ENCODE assay signal across 9 mouse cellular contexts in genomic region chr13:21167910-21168300, GRCm38 (mm10). TPM values are rescaled to one million over a fixed set of nuclear protein-coding genes. Genes with fewer than 3 reads are reported as not detected.
DNase-seq lines count a peak whose midpoint lies in the region; ATAC-seq and TF ChIP-seq lines count a peak whose summit lies in the region.
"Had no signal": no experiment of that assay in that cellular context is flagged by ENCODE, and none has a peak within 500 bp of the region (broad histone marks: within the 10 kb centered on the region; RNA-seq: fewer than 3 reads in every experiment).

No protein-coding gene starts in this region.

- no peaks in the 10 kb centered on the region for H3K79me3 ChIP-seq in C2C12 (ENCODE audit: low read depth)

- TF ChIP-seq EP300 in liver, postnatal 0 days (IDR thresholded peaks at IDR 0.05; ENCODE audit: low read depth), result 0 out of 2 replicates have a peak, but pooled peaks have one; percentile 36

- H3K4me1 ChIP-seq in embryonic facial prominence, embryonic 14.5 days (ENCODE audit: control insufficient read depth, insufficient read depth, low read length), result no peaks in the 10 kb centered on the region
- H3K4me1 ChIP-seq in hindbrain, embryonic 16.5 days (ENCODE audit: control insufficient read depth, insufficient read depth, low read depth, low read length), result peaks cover 12% of the 10 kb centered on the region
- peaks cover 7% of the 10 kb centered on the region for H3K4me1 ChIP-seq in liver, postnatal 0 days (ENCODE audit: insufficient read depth)

- no peaks in the 10 kb centered on the region for H3K36me3 ChIP-seq in C2C12 (ENCODE audit: control insufficient read depth, insufficient read depth)
- no peaks in the 10 kb centered on the region for H3K36me3 ChIP-seq in embryonic facial prominence, embryonic 14.5 days (ENCODE audit: control insufficient read depth, insufficient read depth, low read length)
- no peaks in the 10 kb centered on the region for H3K36me3 ChIP-seq in hindbrain, embryonic 16.5 days (ENCODE audit: control insufficient read depth, insufficient read depth, low read length)
- no peaks in the 10 kb centered on the region for H3K36me3 ChIP-seq in liver, postnatal 0 days (replicated peaks; ENCODE audit: insufficient read depth, low read length)

- H3K4me3 ChIP-seq in C2C12 (ENCODE audit: insufficient read depth, poor library complexity, severe bottlenecking), result peak overlapping the region; percentile 29
- H3K4me3 ChIP-seq in embryonic facial prominence, embryonic 14.5 days (ENCODE audit: low read depth, low read length), result peak overlapping the region; percentile 58
- peak overlapping the region; percentile 66 for H3K4me3 ChIP-seq in hindbrain, embryonic 16.5 days (ENCODE audit: low read length)
- peak overlapping the region; percentile 68 for H3K4me3 ChIP-seq in liver, postnatal 0 days (ENCODE audit: low read depth, low read length)

- H3K27me3 ChIP-seq in C2C12 (ENCODE audit: control insufficient read depth, insufficient read depth, insufficient read length), result no peaks in the 10 kb centered on the region
- H3K27me3 ChIP-seq in embryonic facial prominence, embryonic 14.5 days (replicated peaks; ENCODE audit: control insufficient read depth, insufficient read depth, low read length), result no peaks in the 10 kb centered on the region
- no peaks in the 10 kb centered on the region for H3K27me3 ChIP-seq in hindbrain, embryonic 16.5 days (replicated peaks; ENCODE audit: control insufficient read depth, insufficient read depth, low read length)
- no peaks in the 10 kb centered on the region for H3K27me3 ChIP-seq in liver, postnatal 0 days (ENCODE audit: insufficient read depth, low read length)

- H3K79me2 ChIP-seq in C2C12 (ENCODE audit: control insufficient read depth, insufficient read depth), result no peaks in the 10 kb centered on the region

- 0 out of 2 replicates have a peak, but pooled peaks have one; percentile 35 for ATAC-seq in embryonic facial prominence, embryonic 14.5 days (ENCODE audit: low read depth)
- peak; percentile 55 for ATAC-seq in hindbrain, embryonic 16.5 days
- ATAC-seq in liver, postnatal 0 days, result peak; percentile 18; the same call in 1 of the 2 replicates

- H3K4me2 ChIP-seq in embryonic facial prominence, embryonic 14.5 days (ENCODE audit: low read depth, low read length), result peak overlapping the region; percentile 97
- peak overlapping the region; percentile 98 for H3K4me2 ChIP-seq in hindbrain, embryonic 16.5 days (ENCODE audit: low read length)
- peak overlapping the region; percentile 84 for H3K4me2 ChIP-seq in liver, postnatal 0 days (ENCODE audit: low read depth, low read length)

- no peaks in the 10 kb centered on the region for H3K9me3 ChIP-seq in embryonic facial prominence, embryonic 14.5 days (ENCODE audit: control insufficient read depth, low read length)
- no peaks in the 10 kb centered on the region for H3K9me3 ChIP-seq in hindbrain, embryonic 16.5 days (ENCODE audit: control insufficient read depth, low read length)
- H3K9me3 ChIP-seq in liver, postnatal 0 days (ENCODE audit: low read length), result no peaks in the 10 kb centered on the region

- under 1% methylated on average over 8 of the region's 8 CpGs for WGBS in embryonic facial prominence, embryonic 14.5 days
- 2% methylated on average over 8 of the region's 8 CpGs for WGBS in hindbrain, embryonic 16.5 days
- WGBS in liver, postnatal 0 days (ENCODE audit: insufficient replicate concordance), result 1% methylated on average over 8 of the region's 8 CpGs

- H3K27ac ChIP-seq in embryonic facial prominence, embryonic 14.5 days (replicated peaks; ENCODE audit: low read depth, low read length), result no peak overlapping the region
- no peak overlapping the region for H3K27ac ChIP-seq in hindbrain, embryonic 16.5 days (ENCODE audit: low read depth, low read length)
- peak overlapping the region; percentile 52 for H3K27ac ChIP-seq in liver, postnatal 0 days (ENCODE audit: low read depth)

- TF ChIP-seq CTCF in C2C12 (IDR thresholded peaks at IDR 0.05; ENCODE audit: control insufficient read depth, insufficient read depth, insufficient read length), result no peak
- no peak for TF ChIP-seq CTCF in liver, postnatal 0 days (IDR thresholded peaks at IDR 0.05; ENCODE audit: low read depth)

- DNase-seq in ES-CJ7 (ENCODE audit: low read depth, low spot score), result peak; percentile 68
- DNase-seq in embryonic facial prominence, embryonic 14.5 days (ENCODE audit: low spot score), result peak; percentile 42
- DNase-seq in liver, postnatal 0 days, result peak; percentile 34
- peak; percentile 81 for DNase-seq in retina, embryonic 14.5 days (ENCODE audit: low spot score)
- no peak for DNase-seq in ovary, postnatal 10 days (ENCODE audit: low spot score)
- no peak for DNase-seq in layer of hippocampus, adult 9-10 months (ENCODE audit: low spot score)

- H3K9ac ChIP-seq in embryonic facial prominence, embryonic 14.5 days (ENCODE audit: low read depth, low read length), result peak overlapping the region; percentile 60; the same call in 1 of the 2 replicates
- H3K9ac ChIP-seq in hindbrain, embryonic 16.5 days (ENCODE audit: low read depth, low read length), result no peak overlapping the region; the same call in 1 of the 2 replicates
- peak overlapping the region; percentile 73 for H3K9ac ChIP-seq in liver, postnatal 0 days (replicated peaks)

- H3ac ChIP-seq in C2C12 (ENCODE audit: control insufficient read depth, insufficient read length, low read depth), result no peak overlapping the region

TF ChIP-seq in C2C12, 6 proteins besides CTCF, POLR2A, EP300 and RAD21:
- TF ChIP-seq FOSL1 (IDR thresholded peaks at IDR 0.05; ENCODE audit: insufficient read depth, low read length, poor library complexity, severe bottlenecking), result no peak
- TF ChIP-seq USF1 (IDR thresholded peaks at IDR 0.05; ENCODE audit: low read depth), result no peak
- no peak for TF ChIP-seq MAX (IDR thresholded peaks at IDR 0.05)
- no peak for TF ChIP-seq MYOD1 (IDR thresholded peaks at IDR 0.05; ENCODE audit: control insufficient read depth, insufficient read length, low read depth)
- TF ChIP-seq MYOG (IDR thresholded peaks at IDR 0.05; ENCODE audit: control insufficient read depth, extremely low read depth, insufficient read length), result no peak
- no peak for TF ChIP-seq CEBPB (IDR thresholded peaks at IDR 0.05; ENCODE audit: low read depth)

RNA-seq across cellular contexts. Expression of gene Trim27, which starts 11.3 kb away (rescaled TPM):
- 105 TPM for polyA plus RNA-seq in C2C12 (2012; fragmentation: generic; extraction: Trizol)
- polyA plus RNA-seq in embryonic facial prominence, embryonic 14.5 days (2014; fragmentation: Nextera tagmentation; extraction: Ambion mirVana), result 111 and 127 TPM in 2 replicates
- polyA plus RNA-seq in hindbrain, embryonic 16.5 days (2015; fragmentation: Nextera tagmentation; extraction: Ambion mirVana), result 70.1 and 75.0 TPM in 2 replicates
- polyA plus RNA-seq in liver, postnatal 0 days (2015; fragmentation: Nextera tagmentation; extraction: Ambion mirVana), result 36.5 and 36.7 TPM in 2 replicates

RNA-seq across cellular contexts. Expression of gene Olfr1368, which starts 22.2 kb away (rescaled TPM):
- not detected for polyA plus RNA-seq in C2C12 (2012; fragmentation: generic; extraction: Trizol)
- polyA plus RNA-seq in embryonic facial prominence, embryonic 14.5 days (2014; fragmentation: Nextera tagmentation; extraction: Ambion mirVana), result not detected in 2 replicates
- not detected in 2 replicates for polyA plus RNA-seq in hindbrain, embryonic 16.5 days (2015; fragmentation: Nextera tagmentation; extraction: Ambion mirVana)
- not detected in 2 replicates for polyA plus RNA-seq in liver, postnatal 0 days (2015; fragmentation: Nextera tagmentation; extraction: Ambion mirVana)
- polyA plus RNA-seq: large intestine, adult 2 months had no signal

RNA-seq across cellular contexts. Expression of gene Olfr263, which starts 38.5 kb away (rescaled TPM):
- polyA plus RNA-seq in C2C12 (2012; fragmentation: generic; extraction: Trizol), result not detected
- polyA plus RNA-seq in embryonic facial prominence, embryonic 14.5 days (2014; fragmentation: Nextera tagmentation; extraction: Ambion mirVana), result 0.18 TPM in 1 of 2 replicates, not detected in the other
- not detected in 2 replicates for polyA plus RNA-seq in hindbrain, embryonic 16.5 days (2015; fragmentation: Nextera tagmentation; extraction: Ambion mirVana)
- polyA plus RNA-seq in liver, postnatal 0 days (2015; fragmentation: Nextera tagmentation; extraction: Ambion mirVana), result not detected in 2 replicates
- polyA plus RNA-seq: large intestine, adult 2 months had no signal

RNA-seq across cellular contexts. Expression of gene Olfr1369-ps1, which starts 56.6 kb away (rescaled TPM):
- polyA plus RNA-seq in C2C12 (2012; fragmentation: generic; extraction: Trizol), result not detected
- 0.15 TPM in 1 of 2 replicates, not detected in the other for polyA plus RNA-seq in embryonic facial prominence, embryonic 14.5 days (2014; fragmentation: Nextera tagmentation; extraction: Ambion mirVana)
- polyA plus RNA-seq in hindbrain, embryonic 16.5 days (2015; fragmentation: Nextera tagmentation; extraction: Ambion mirVana), result 0.04 and 0.05 TPM in 2 replicates
- not detected in 2 replicates for polyA plus RNA-seq in liver, postnatal 0 days (2015; fragmentation: Nextera tagmentation; extraction: Ambion mirVana)
- polyA plus RNA-seq: large intestine, adult 2 months had no signal

Comparison
In these comparisons a context has a peak if more than half of its experiments do, and no peak if none do; other contexts are left out.
1. DNase-seq: peak in ES-CJ7 (single experiment), embryonic facial prominence, embryonic 14.5 days (single experiment), liver, postnatal 0 days (single experiment) and retina, embryonic 14.5 days (single experiment); none in ovary, postnatal 10 days (single experiment) and layer of hippocampus, adult 9-10 months (single experiment).
2. Peak in every context shown above with its lines, with median percentiles within 50 percentile points of each other: H3K4me3 ChIP-seq, ATAC-seq and H3K4me2 ChIP-seq.